ENCODE assay signal across 9 mouse cellular contexts in genomic region chr6:4762252-4762651, GRCm38 (mm10). TPM values are rescaled to one million over a fixed set of nuclear protein-coding genes. Genes with fewer than 3 reads are reported as not detected.
DNase-seq lines count a peak whose midpoint lies in the region; ATAC-seq lines count a peak whose summit lies in the region.
"Had no signal": no experiment of that assay in that cellular context is flagged by ENCODE, and none has a peak within 500 bp of the region (broad histone marks: within the 10 kb centered on the region; RNA-seq: fewer than 3 reads in every experiment).

No protein-coding gene starts in this region.

- peak; percentile 7 for DNase-seq in CD4-positive, CD25-positive, alpha-beta regulatory T cell, adult 2 months (ENCODE audit: low read depth, low spot score)
- no peak for DNase-seq in midbrain, embryonic 11.5 days (ENCODE audit: low spot score, missing footprints)
- DNase-seq in midbrain, embryonic 10.5 days (ENCODE audit: low spot score), result no peak
- DNase-seq in ovary, adult 18-20 months (ENCODE audit: low spot score), result no peak
- DNase-seq in testis, postnatal 10 days (ENCODE audit: low spot score), result no peak
- no peak for DNase-seq in embryo, embryonic 11 days
- DNase-seq: gastrocnemius, postnatal 36 days had no signal

- H3K4me2 ChIP-seq in midbrain, embryonic 11.5 days, result no peak overlapping the region
- no peak overlapping the region for H3K4me2 ChIP-seq in liver, embryonic 16.5 days (ENCODE audit: low read depth, low read length)

- H3K9me3 ChIP-seq in midbrain, embryonic 11.5 days (ENCODE audit: control insufficient read depth, low read length), result no peaks in the 10 kb centered on the region
- H3K9me3 ChIP-seq in midbrain, embryonic 10.5 days (replicated peaks), result no peaks in the 10 kb centered on the region
- no peaks in the 10 kb centered on the region for H3K9me3 ChIP-seq in liver, embryonic 16.5 days (replicated peaks; ENCODE audit: control insufficient read depth, low read length)

- no peak overlapping the region for H3K9ac ChIP-seq in midbrain, embryonic 11.5 days (ENCODE audit: low read length)
- no peak overlapping the region for H3K9ac ChIP-seq in liver, embryonic 16.5 days (ENCODE audit: low read depth, low read length)

- ATAC-seq in CD4-positive, CD25-positive, alpha-beta regulatory T cell, adult 4 months, result no peak
- ATAC-seq in midbrain, embryonic 11.5 days (ENCODE audit: low FRiP score), result peak; percentile 97
- peak; percentile 84 for ATAC-seq in liver, embryonic 16.5 days (ENCODE audit: low read depth)

- no peaks in the 10 kb centered on the region for H3K4me1 ChIP-seq in midbrain, embryonic 11.5 days (ENCODE audit: control insufficient read depth, insufficient read depth, low read length)
- no peaks in the 10 kb centered on the region for H3K4me1 ChIP-seq in midbrain, embryonic 10.5 days
- no peaks in the 10 kb centered on the region for H3K4me1 ChIP-seq in liver, embryonic 16.5 days (ENCODE audit: control insufficient read depth, low read depth, low read length)

- 47% methylated on average over 2 of the region's 2 CpGs for WGBS in midbrain, embryonic 11.5 days
- 44% methylated on average over 2 of the region's 2 CpGs for whole genome bisulfite sequencing in midbrain, embryonic 10.5 days
- 39% methylated on average over 2 of the region's 2 CpGs for WGBS in liver, embryonic 16.5 days (ENCODE audit: insufficient replicate concordance)

- H3K36me3 ChIP-seq in midbrain, embryonic 11.5 days (ENCODE audit: control insufficient read depth, insufficient read depth, low read length), result no peaks in the 10 kb centered on the region
- H3K36me3 ChIP-seq in midbrain, embryonic 10.5 days, result peaks cover 21% of the 10 kb centered on the region
- H3K36me3 ChIP-seq in liver, embryonic 16.5 days (ENCODE audit: control insufficient read depth, insufficient read depth), result no peaks in the 10 kb centered on the region

- H3K27ac ChIP-seq in midbrain, embryonic 11.5 days (ENCODE audit: low read depth, low read length), result no peak overlapping the region
- H3K27ac ChIP-seq in midbrain, embryonic 10.5 days (replicated peaks), result no peak overlapping the region
- H3K27ac ChIP-seq in liver, embryonic 16.5 days (ENCODE audit: low read length), result no peak overlapping the region

- no peak overlapping the region for H3K4me3 ChIP-seq in midbrain, embryonic 11.5 days (ENCODE audit: low read depth, low read length)
- H3K4me3 ChIP-seq in midbrain, embryonic 10.5 days, result no peak overlapping the region
- no peak overlapping the region for H3K4me3 ChIP-seq in liver, embryonic 16.5 days (ENCODE audit: low read depth, low read length)

- no peaks in the 10 kb centered on the region for H3K27me3 ChIP-seq in midbrain, embryonic 11.5 days (ENCODE audit: control insufficient read depth, insufficient read depth, low read length)
- no peaks in the 10 kb centered on the region for H3K27me3 ChIP-seq in midbrain, embryonic 10.5 days (ENCODE audit: low read depth, poor library complexity, severe bottlenecking)
- H3K27me3 ChIP-seq in liver, embryonic 16.5 days (ENCODE audit: control insufficient read depth, insufficient read depth, low read depth, low read length), result no peaks in the 10 kb centered on the region

RNA-seq across cellular contexts. Expression of gene Peg10, which starts 15.1 kb away (rescaled TPM):
- polyA plus RNA-seq in CD4-positive, CD25-positive, alpha-beta regulatory T cell, adult 4 months (2017; shearing (Covaris generic)), result not detected
- 11.2 and 11.9 TPM in 2 replicates for polyA plus RNA-seq in midbrain, embryonic 11.5 days (2014; fragmentation: Nextera tagmentation; extraction: Ambion mirVana)
- polyA plus RNA-seq in midbrain, embryonic 10.5 days (2016; fragmentation: Nextera tagmentation; extraction: Ambion mirVana), result 8.7 and 8.8 TPM in 2 replicates
- 1.8 and 1.9 TPM in 2 replicates for polyA plus RNA-seq in liver, embryonic 16.5 days (2015; fragmentation: Nextera tagmentation; extraction: Ambion mirVana)

RNA-seq across cellular contexts. Expression of gene Sgce, which starts 15.2 kb away (rescaled TPM):
- under 1 TPM in 1 of 2 experiments, not detected in 1; 0.15 TPM for polyA plus RNA-seq in CD4-positive, CD25-positive, alpha-beta regulatory T cell, adult 4 months (2017; shearing (Covaris generic))
- polyA plus RNA-seq in midbrain, embryonic 11.5 days (2014; fragmentation: Nextera tagmentation; extraction: Ambion mirVana), result 62.5 and 71.3 TPM in 2 replicates
- polyA plus RNA-seq in midbrain, embryonic 10.5 days (2016; fragmentation: Nextera tagmentation; extraction: Ambion mirVana), result 65.2 and 67.6 TPM in 2 replicates
- 21.8 and 22.8 TPM in 2 replicates for polyA plus RNA-seq in liver, embryonic 16.5 days (2015; fragmentation: Nextera tagmentation; extraction: Ambion mirVana)

Comparison
In these comparisons a context has a peak if more than half of its experiments do, and no peak if none do; other contexts are left out.
1. RNA of gene Sgce, which starts 15.2 kb away (polyA plus RNA-seq): 65.2 to 67.6 TPM in midbrain, embryonic 10.5 days, 62.5 to 71.3 TPM in midbrain, embryonic 11.5 days and 21.8 to 22.8 TPM in liver, embryonic 16.5 days; 0.15 TPM in CD4-positive, CD25-positive, alpha-beta regulatory T cell, adult 4 months; every median in the first group is over 10 times any median in the second.